Mouse (Mus musculus) heart, embryonic 13.5 days (tissue): Measurements from ENCODE around the gene Tent4a. TPM values are rescaled to one million over a fixed set of nuclear protein-coding genes. Genes with fewer than 3 reads are reported as not detected.

Experiments
- ATAC-seq: fragments of 200-750 bp; cut with Nextera tagmentation; 2 replicates; pipeline ENCODE4 v1.8.0; 2017; ENCODE audit warnings: moderate TSS enrichment; ENCODE audit not compliant: insufficient number of reproducible peaks, low FRiP score, low TSS enrichment; ENCODE audit errors: extremely low read depth
- H3K27ac ChIP-seq: fragments of 300-500 bp; sonication (generic); replicated peaks from 2 replicates; pipeline ENCODE4 v1.5.1; 2015; ENCODE audit warnings: moderate library complexity, mild to moderate bottlenecking, inconsistent platforms
- H3K27me3 ChIP-seq: fragments of 300-500 bp; sonication (generic); replicated peaks from 2 replicates; pipeline ENCODE4 v1.6.1; 2015; ENCODE audit warnings: mild to moderate bottlenecking, inconsistent platforms
- H3K36me3 ChIP-seq: fragments of 300-500 bp; sonication (generic); 2 replicates; pipeline ENCODE4 v1.6.1; 2015; ENCODE audit warnings: mild to moderate bottlenecking, inconsistent platforms
- H3K4me1 ChIP-seq: fragments of 300-500 bp; sonication (generic); 2 replicates; pipeline ENCODE4 v1.6.1; 2015; ENCODE audit warnings: inconsistent platforms
- H3K4me2 ChIP-seq: fragments of 300-500 bp; sonication (generic); 2 replicates; pipeline ENCODE4 v1.6.1; 2015; ENCODE audit warnings: inconsistent platforms, mild to moderate bottlenecking, moderate library complexity
- H3K4me3 ChIP-seq: fragments of 300-500 bp; sonication (generic); 2 replicates; pipeline ENCODE4 v1.5.1; 2015; ENCODE audit warnings: moderate library complexity, mild to moderate bottlenecking, inconsistent platforms
- H3K9ac ChIP-seq: fragments of 300-500 bp; sonication (generic); 2 replicates; pipeline ENCODE4 v1.6.1; 2015; ENCODE audit warnings: inconsistent platforms, mild to moderate bottlenecking, moderate library complexity
- H3K9me3 ChIP-seq: fragments of 300-500 bp; sonication (generic); 2 replicates; pipeline ENCODE4 v1.6.1; 2016; ENCODE audit warnings: inconsistent platforms
- WGBS: fragments of 180-500 bp; shearing (Covaris S2); methylation state at CpG from one replicate; pipeline ENCODE4 v1.1.7; 2015; ENCODE audit warnings: mixed read lengths; 5-methylcytosine and 5-hydroxymethylcytosine counted together
- polyA plus RNA-seq: library from polyadenylated mRNA; unstranded; fragments of >200 nt; fragmentation: Nextera tagmentation; extraction: Ambion mirVana; gene quantifications from 2 replicates; pipeline ENCODE4 v1.2.1, GENCODE M21; 2015

Gene Tent4a
- polyA plus RNA-seq, 1 experiment from 2014 or later, result 2.7 TPM

- Histone ChIP-seq H3K4me3 (no peak overlapping the region), H3K9me3 (no peaks in the 10 kb centered on the region), H3K4me1 (peaks cover 39% of the 10 kb centered on the region), H3K27me3 (peaks cover 13% of the 10 kb centered on the region; the same call in 1 of the 2 replicates), H3K36me3 (no peaks in the 10 kb centered on the region), H3K4me2 (no peak overlapping the region), H3K9ac (no peak overlapping the region), H3K27ac (no peak overlapping the region)
- 76% methylated on average over 9 of the region's 9 CpGs for WGBS
- ATAC-seq, result no peak
Measured at GRCm38 (mm10) chr13:69562004-69562403, 27.6 kb upstream of the Tent4a start.

- H3K27ac ChIP-seq, result no peak overlapping the region; the same call in 1 of the 2 replicates
- H3K4me3 ChIP-seq, result no peak overlapping the region
- whole genome bisulfite sequencing, result 40% methylated on average over 13 of the region's 13 CpGs
- H3K4me2 ChIP-seq, result peak overlapping the region; percentile 38
- H3K9me3 ChIP-seq, result no peaks in the 10 kb centered on the region
- peaks cover 15% of the 10 kb centered on the region; the same call in 1 of the 2 replicates for H3K27me3 ChIP-seq
- H3K36me3 ChIP-seq, result no peaks in the 10 kb centered on the region
- no peak for ATAC-seq
- no peak overlapping the region for H3K9ac ChIP-seq
- H3K4me1 ChIP-seq, result peaks cover 39% of the 10 kb centered on the region
Measured at GRCm38 (mm10) chr13:69559291-69559961, 25.0 kb upstream of the Tent4a start.

DNA sequence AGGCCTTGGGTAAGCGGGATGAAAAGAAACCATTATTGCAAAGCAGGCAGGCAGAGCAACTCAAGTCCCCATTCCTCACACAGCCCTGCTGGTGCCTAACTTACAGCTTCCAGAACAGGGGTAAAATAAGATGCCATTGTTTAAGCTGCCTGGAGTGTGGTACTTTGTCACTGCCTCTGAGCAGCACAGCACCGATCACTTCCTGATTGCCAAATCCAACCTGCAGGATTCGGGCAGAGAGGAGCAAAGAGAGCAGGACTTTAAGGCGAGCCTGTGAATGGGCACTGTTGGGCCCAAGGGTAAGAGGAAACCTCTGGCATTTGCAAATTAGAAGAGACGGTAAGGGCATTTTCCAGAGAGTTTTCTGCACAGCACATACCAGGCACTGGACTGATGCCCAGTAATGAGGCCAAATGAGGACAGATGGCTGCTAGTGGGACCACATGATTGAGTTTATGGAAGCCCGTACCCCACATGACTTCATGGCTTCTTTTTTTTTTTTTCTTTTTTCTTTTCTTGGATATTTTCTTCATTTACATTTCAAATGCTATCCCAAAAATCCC is 23.8 kb upstream of the Tent4a start:
- no peak overlapping the region for H3K9ac ChIP-seq
- no peak overlapping the region for H3K27ac ChIP-seq
- H3K9me3 ChIP-seq, result no peaks in the 10 kb centered on the region
- ATAC-seq, result no peak
- no peaks in the 10 kb centered on the region for H3K36me3 ChIP-seq
- H3K4me1 ChIP-seq, result peaks cover 26% of the 10 kb centered on the region
- H3K4me3 ChIP-seq, result no peak overlapping the region
- 74% methylated on average over 6 of the region's 6 CpGs for WGBS
- H3K4me2 ChIP-seq, result no peak overlapping the region
- peaks cover 15% of the 10 kb centered on the region; the same call in 1 of the 2 replicates for H3K27me3 ChIP-seq

DNA sequence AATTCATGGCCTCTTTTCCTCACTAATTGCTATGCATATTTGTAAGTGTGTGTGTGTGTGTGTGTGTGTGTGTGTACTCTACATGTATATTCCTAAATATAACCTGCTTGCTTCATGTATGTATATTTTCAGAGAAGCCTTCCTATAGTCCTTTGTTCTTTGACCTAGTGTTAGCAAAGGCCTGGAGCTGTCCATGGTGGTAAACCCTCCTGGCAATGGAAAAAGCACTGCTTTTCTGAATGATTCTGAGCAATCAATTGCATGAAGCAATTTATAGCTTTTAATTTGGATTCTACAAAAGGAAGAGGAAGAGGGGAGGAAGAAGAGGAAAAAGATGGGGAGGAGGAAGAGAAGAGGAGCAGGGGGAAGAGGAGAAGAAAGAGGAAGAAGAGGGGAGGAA is 22.3 kb upstream of the Tent4a start:
- no peak overlapping the region for H3K9ac ChIP-seq
- H3K4me2 ChIP-seq, result no peak overlapping the region
- H3K27ac ChIP-seq, result no peak overlapping the region
- peaks cover 15% of the 10 kb centered on the region; the same call in 1 of the 2 replicates for H3K27me3 ChIP-seq
- no peak for ATAC-seq
- no peak overlapping the region for H3K4me3 ChIP-seq
- H3K36me3 ChIP-seq, result no peaks in the 10 kb centered on the region
- no peaks in the 10 kb centered on the region for H3K9me3 ChIP-seq
- H3K4me1 ChIP-seq, result peaks cover 14% of the 10 kb centered on the region

DNA sequence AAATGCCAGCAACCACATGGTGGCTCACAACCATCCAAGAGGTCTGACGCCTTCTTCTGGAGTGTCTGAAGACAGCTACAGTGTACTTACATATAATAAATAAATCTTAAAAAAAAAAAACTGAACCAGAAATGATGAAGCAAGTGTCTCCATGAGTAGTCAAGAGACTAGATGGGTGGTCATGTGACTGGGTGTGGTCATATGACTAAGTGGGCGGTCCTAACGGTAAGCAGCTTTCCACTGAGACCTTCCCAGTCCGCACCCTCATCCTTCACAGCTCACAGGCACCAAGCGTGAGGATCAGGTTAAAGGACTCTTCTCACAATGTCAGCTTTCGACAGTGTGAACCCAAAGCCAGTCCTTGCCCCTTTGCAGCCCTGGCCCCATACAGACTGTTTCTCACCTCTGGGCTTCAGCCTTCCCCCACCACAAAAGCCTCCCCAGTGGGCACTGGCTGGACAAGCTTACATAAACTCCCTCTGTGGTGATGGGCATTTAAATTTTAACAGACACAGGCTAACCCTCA is 21.6 kb upstream of the Tent4a start:
- no peak overlapping the region for H3K27ac ChIP-seq

GRCm38 (mm10) chr13:69555045-69555444 is 20.6 kb upstream of the Tent4a start:
- H3K4me3 ChIP-seq, result no peak overlapping the region
- peaks cover 10% of the 10 kb centered on the region for H3K4me1 ChIP-seq
- H3K27ac ChIP-seq, result no peak overlapping the region
- H3K9ac ChIP-seq, result no peak overlapping the region
- no peak overlapping the region for H3K4me2 ChIP-seq
- H3K27me3 ChIP-seq, result peaks cover 20% of the 10 kb centered on the region; the same call in 1 of the 2 replicates
- no peaks in the 10 kb centered on the region for H3K9me3 ChIP-seq
- WGBS, result 26% methylated on average over 8 of the region's 8 CpGs
- H3K36me3 ChIP-seq, result no peaks in the 10 kb centered on the region
- no peak for ATAC-seq

More for the DNA sequence above, 21.6 kb upstream of the Tent4a start:
- peaks cover 15% of the 10 kb centered on the region; the same call in 1 of the 2 replicates for H3K27me3 ChIP-seq
- ATAC-seq, result no peak
- WGBS, result 70% methylated on average over 6 of the region's 6 CpGs
- peaks cover 14% of the 10 kb centered on the region for H3K4me1 ChIP-seq
- H3K9ac ChIP-seq, result no peak overlapping the region
- H3K9me3 ChIP-seq, result no peaks in the 10 kb centered on the region
- no peak overlapping the region for H3K4me2 ChIP-seq
- H3K36me3 ChIP-seq, result no peaks in the 10 kb centered on the region
- H3K4me3 ChIP-seq, result no peak overlapping the region

DNA sequence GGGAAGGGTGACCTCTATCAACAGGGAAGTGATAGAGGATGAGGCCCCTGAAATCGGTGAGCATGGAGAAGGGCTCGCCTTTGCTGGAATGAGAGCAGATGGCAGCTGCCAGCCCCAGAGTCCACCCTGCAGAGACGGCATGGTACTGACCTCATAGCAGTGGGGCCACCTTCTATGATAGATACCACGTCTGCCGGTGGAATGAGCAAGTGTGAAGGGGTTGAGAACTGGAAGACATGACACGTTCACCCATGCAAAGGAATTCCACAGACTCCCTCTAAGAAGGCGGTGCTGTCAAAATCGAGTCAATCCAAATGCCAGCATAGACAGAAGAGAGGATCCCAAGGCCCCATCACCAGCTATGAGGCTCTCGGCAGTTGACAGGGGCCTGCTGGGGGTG is 19.8 kb upstream of the Tent4a start:
- peaks cover 2% of the 10 kb centered on the region for H3K4me1 ChIP-seq
- no peak for ATAC-seq
- H3K4me2 ChIP-seq, result no peak overlapping the region
- no peak overlapping the region for H3K9ac ChIP-seq
- no peaks in the 10 kb centered on the region for H3K9me3 ChIP-seq
- H3K36me3 ChIP-seq, result no peaks in the 10 kb centered on the region
- WGBS, result 56% methylated on average over 9 of the region's 9 CpGs
- no peak overlapping the region for H3K27ac ChIP-seq
- H3K27me3 ChIP-seq, result peaks cover 20% of the 10 kb centered on the region; the same call in 1 of the 2 replicates
- no peak overlapping the region for H3K4me3 ChIP-seq

DNA sequence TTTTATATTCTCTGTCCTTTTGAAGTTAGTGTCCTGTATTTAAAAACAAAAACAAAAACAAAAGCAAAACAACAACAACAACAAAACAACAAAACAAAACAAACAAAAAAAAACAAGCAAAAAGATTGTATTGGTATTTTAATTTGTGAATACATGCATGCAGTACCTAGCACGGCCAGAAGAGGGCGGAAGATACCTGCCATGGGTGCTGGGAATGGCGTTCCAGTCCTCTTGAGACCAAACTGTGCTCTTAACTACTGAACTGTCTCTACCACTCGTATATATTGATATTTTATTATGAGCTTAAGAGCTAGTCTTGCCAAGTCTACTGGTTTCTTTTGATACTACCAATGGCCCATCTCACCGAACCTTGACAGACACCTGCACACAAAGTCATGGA is 18.6 kb upstream of the Tent4a start:
- no peak overlapping the region for H3K4me3 ChIP-seq
- H3K36me3 ChIP-seq, result no peaks in the 10 kb centered on the region
- no peak overlapping the region for H3K4me2 ChIP-seq
- no peak overlapping the region for H3K27ac ChIP-seq
- H3K9ac ChIP-seq, result no peak overlapping the region
- WGBS, result 17% methylated on average over 5 of the region's 5 CpGs
- no peaks in the 10 kb centered on the region for H3K9me3 ChIP-seq
- peaks cover 17% of the 10 kb centered on the region; the same call in 1 of the 2 replicates for H3K27me3 ChIP-seq
- peaks cover under 1% of the 10 kb centered on the region; the same call in 1 of the 2 replicates for H3K4me1 ChIP-seq
- no peak for ATAC-seq

GRCm38 (mm10) chr13:69550831-69551230 is 16.4 kb upstream of the Tent4a start:
- Histone ChIP-seq H3K4me2 (no peak overlapping the region), H3K9me3 (no peaks in the 10 kb centered on the region), H3K9ac (no peak overlapping the region), H3K4me3 (no peak overlapping the region), H3K36me3 (no peaks in the 10 kb centered on the region), H3K27ac (no peak overlapping the region), H3K4me1 (peaks cover 6% of the 10 kb centered on the region; the same call in 1 of the 2 replicates), H3K27me3 (peaks cover 5% of the 10 kb centered on the region; the same call in 1 of the 2 replicates)
- ATAC-seq, result no peak
- 78% methylated on average over 2 of the region's 2 CpGs for WGBS

DNA sequence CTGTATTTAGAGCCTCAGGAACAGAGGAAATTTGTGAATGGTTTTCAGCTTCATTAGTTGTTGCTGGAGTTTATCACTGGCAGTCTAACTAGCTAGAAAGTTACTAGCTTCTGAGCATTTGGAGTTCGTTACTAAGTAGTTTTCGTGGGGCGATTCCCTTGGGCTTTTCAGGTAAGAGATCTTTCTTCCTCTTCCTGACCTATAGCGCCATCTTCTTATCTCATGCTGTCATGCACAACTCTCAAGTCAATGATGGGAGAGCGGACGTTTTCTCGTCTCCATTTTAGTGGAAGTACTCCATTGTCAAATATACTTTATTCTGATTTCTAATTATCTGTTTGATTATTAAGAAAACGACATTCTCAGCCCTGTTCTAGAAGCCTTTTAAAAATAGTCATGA is 15.6 kb upstream of the Tent4a start:
- Histone ChIP-seq H3K27me3 (peaks cover 9% of the 10 kb centered on the region; the same call in 1 of the 2 replicates), H3K4me2 (no peak overlapping the region), H3K36me3 (no peaks in the 10 kb centered on the region), H3K9me3 (no peaks in the 10 kb centered on the region), H3K4me3 (no peak overlapping the region), H3K27ac (no peak overlapping the region), H3K9ac (no peak overlapping the region), H3K4me1 (peaks cover 6% of the 10 kb centered on the region; the same call in 1 of the 2 replicates)
- no peak for ATAC-seq
- WGBS, result 36% methylated on average over 8 of the region's 8 CpGs

DNA sequence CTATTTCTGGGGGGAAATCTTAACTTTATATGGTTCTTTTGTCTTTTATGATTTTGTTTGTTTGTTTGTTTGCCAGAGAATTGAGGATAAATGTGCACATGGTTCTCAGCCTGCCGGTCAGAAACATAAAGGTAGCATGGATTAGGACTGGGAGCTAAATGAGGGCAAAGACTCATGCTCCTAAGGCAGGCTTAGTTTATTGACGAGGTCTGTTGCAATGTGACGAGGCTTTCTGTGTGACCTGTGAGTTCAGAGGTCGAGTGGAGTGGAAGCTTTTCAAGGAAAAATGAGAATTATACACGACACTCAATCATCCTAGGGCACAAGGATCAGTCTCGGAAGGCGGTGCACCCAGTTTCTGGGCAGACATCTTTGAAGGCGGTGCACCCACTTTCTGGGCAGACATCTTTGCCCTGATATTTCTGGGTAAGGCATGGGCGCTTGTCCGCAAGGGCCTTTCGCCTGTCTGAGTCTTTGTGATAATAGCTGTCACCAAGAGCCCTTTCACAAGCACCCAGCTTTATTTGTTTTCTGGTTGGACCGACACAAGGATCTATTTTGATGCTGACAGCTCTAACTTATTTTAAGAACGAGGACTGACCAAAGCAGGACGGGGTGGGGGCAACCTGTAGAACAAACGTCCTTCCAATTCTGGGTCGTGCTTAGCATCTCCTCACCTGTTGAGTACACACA is 13.2 kb upstream of the Tent4a start:
- Histone ChIP-seq H3K4me2 (no peak overlapping the region), H3K36me3 (no peaks in the 10 kb centered on the region), H3K4me1 (peaks cover 24% of the 10 kb centered on the region), H3K27ac (no peak overlapping the region), H3K4me3 (no peak overlapping the region), H3K9ac (no peak overlapping the region), H3K27me3 (peaks cover 9% of the 10 kb centered on the region; the same call in 1 of the 2 replicates), H3K9me3 (no peaks in the 10 kb centered on the region)
- WGBS, result 51% methylated on average over 16 of the region's 16 CpGs
- ATAC-seq, result no peak
